Mouse (Mus musculus) heart, postnatal 0 days (tissue): Measurements from ENCODE around the gene Nup205.

ENCODE experiments used
- CTCF ChIP-seq: IDR thresholded peaks from 2 replicates; pipeline ENCODE4 v1.5.1; 2016; ENCODE audit warnings: antibody characterized with exemption, control low read depth, low read depth
- EP300 ChIP-seq: IDR thresholded peaks from 2 replicates; pipeline ENCODE4 v1.6.1; 2016; ENCODE audit warnings: antibody characterized with exemption, low read depth

GRCm38 (mm10) chr6:35177650-35178272, 540 bp downstream of the Nup205 start:
- TF ChIP-seq CTCF (no peak), EP300 (no peak)
